Mouse (Mus musculus) liver, postnatal 0 days (tissue): Measurements from ENCODE around the gene Lclat1. TPM values are rescaled to one million over a fixed set of nuclear protein-coding genes. Genes with fewer than 3 reads are reported as not detected.
A peak's percentile ranks its signal among the peaks of the same experiment; 100 is the strongest.
"Not testable (repeated sequence)": the region's sequence is repeated elsewhere in the genome, so short reads cannot be mapped to it uniquely, and the experiment has no call there.

ENCODE experiments used
- ATAC-seq: fragments of 200-750 bp; cut with Nextera tagmentation; 2 replicates; pipeline ENCODE4 v1.8.0; 2017; ENCODE audit warnings: mild to moderate bottlenecking, moderate library complexity
- DNase-seq: peaks from one replicate; pipeline ENCODE4 v3.0.0-alpha.2; 2016
- H3K27ac ChIP-seq: fragments of 300-500 bp; sonication (generic); 2 replicates; pipeline ENCODE4 v1.5.1; 2014; ENCODE audit warnings: antibody characterized with exemption, moderate library complexity, mild to moderate bottlenecking, low read depth
- H3K27me3 ChIP-seq: fragments of 300-500 bp; sonication (generic); 2 replicates; pipeline ENCODE4 v1.6.1; 2014; ENCODE audit warnings: low read length, control low read depth, mixed read lengths; ENCODE audit not compliant: insufficient read depth
- H3K36me3 ChIP-seq: fragments of 300-500 bp; sonication (generic); replicated peaks from 2 replicates; pipeline ENCODE4 v1.6.1; 2014; ENCODE audit warnings: mild to moderate bottlenecking, control low read depth, low read length, moderate library complexity, mixed read lengths; ENCODE audit not compliant: insufficient read depth
- H3K4me1 ChIP-seq: fragments of 300-500 bp; sonication (generic); 2 replicates; pipeline ENCODE4 v1.6.1; 2014; ENCODE audit warnings: antibody characterized with exemption, mild to moderate bottlenecking, control low read depth; ENCODE audit not compliant: insufficient read depth
- H3K4me2 ChIP-seq: fragments of 300-500 bp; sonication (generic); 2 replicates; pipeline ENCODE4 v1.6.1; 2014; ENCODE audit warnings: low read depth, mild to moderate bottlenecking, low read length, moderate library complexity, mixed read lengths
- H3K4me3 ChIP-seq: fragments of 300-500 bp; sonication (generic); 2 replicates; pipeline ENCODE4 v1.5.1; 2014; ENCODE audit warnings: low read depth, low read length
- H3K9ac ChIP-seq: fragments of 300-500 bp; sonication (generic); replicated peaks from 2 replicates; pipeline ENCODE4 v1.6.1; 2014; ENCODE audit warnings: mild to moderate bottlenecking, moderate library complexity
- H3K9me3 ChIP-seq: fragments of 300-500 bp; sonication (generic); 2 replicates; pipeline ENCODE4 v1.6.1; 2016; ENCODE audit warnings: mild to moderate bottlenecking, control low read depth, low read length, mixed read lengths
- CTCF ChIP-seq: sonication (generic); IDR thresholded peaks from 2 replicates; pipeline ENCODE4 v1.5.1; 2016; ENCODE audit warnings: antibody characterized with exemption, low read depth
- EP300 ChIP-seq: IDR thresholded peaks from 2 replicates; pipeline ENCODE4 v1.6.1; 2016; ENCODE audit warnings: antibody characterized with exemption, low read depth, mild to moderate bottlenecking
- WGBS: fragments of 180-500 bp; shearing (Covaris S2); extraction: QIAGEN DNeasy Blood & Tissue Kit; methylation state at CpG from one replicate; pipeline ENCODE4 v1.1.7; 2014; ENCODE audit not compliant: insufficient replicate concordance; 5-methylcytosine and 5-hydroxymethylcytosine counted together
- polyA plus RNA-seq: library from polyadenylated mRNA; unstranded; fragments of >200 nt; fragmentation: Nextera tagmentation; extraction: Ambion mirVana; gene quantifications from 2 replicates; pipeline ENCODE4 v1.2.1, GENCODE M21; 2015

The Lclat1 gene
- polyA plus RNA-seq, 1 experiment from 2014 or later, result 2.5 TPM

DNA sequence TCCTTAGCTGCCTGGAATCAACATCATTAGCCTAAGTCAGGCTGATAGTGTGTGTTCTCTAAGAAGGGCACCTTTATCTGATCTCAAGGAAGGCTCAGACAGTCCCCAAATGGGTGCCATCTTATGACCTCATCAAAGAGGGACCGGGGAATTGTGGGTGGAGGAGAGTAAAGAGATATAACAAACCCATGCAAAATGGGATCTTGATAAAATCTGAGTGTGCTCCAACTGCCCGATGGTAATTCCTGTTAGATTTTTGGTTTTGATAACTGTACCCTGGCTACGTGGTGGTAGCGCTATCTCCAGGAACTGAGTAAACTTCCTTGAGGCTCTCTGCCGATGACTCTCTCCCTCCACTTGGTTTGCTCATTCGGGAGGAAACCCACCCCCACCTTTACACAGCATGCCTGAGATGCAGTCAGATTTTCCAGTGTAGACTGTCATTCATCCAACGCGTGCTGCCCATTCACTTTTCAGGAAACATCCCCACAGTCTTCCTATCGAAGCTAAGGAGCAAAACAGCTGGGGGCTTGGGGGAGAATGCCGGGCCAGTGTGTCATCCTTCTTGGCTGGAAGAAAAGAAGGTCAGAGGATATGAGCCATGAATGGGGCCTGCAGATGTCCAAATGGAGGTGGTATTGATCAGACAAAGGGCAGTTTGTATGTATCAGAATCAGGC is 145.6 kb downstream of the Lclat1 start:
- Histone ChIP-seq H3K4me3 (no peak overlapping the region), H3K27me3 (no peaks in the 10 kb centered on the region), H3K4me2 (no peak overlapping the region), H3K9me3 (no peaks in the 10 kb centered on the region), H3K4me1 (peaks cover 8% of the 10 kb centered on the region; the same call in 1 of the 2 replicates), H3K36me3 (no peaks in the 10 kb centered on the region), H3K27ac (no peak overlapping the region), H3K9ac (no peak overlapping the region)
- TF ChIP-seq EP300 (no peak), CTCF (no peak)
- 74% methylated on average over 10 of the region's 10 CpGs for WGBS
- no peak for ATAC-seq
- DNase-seq, result no peak

DNA sequence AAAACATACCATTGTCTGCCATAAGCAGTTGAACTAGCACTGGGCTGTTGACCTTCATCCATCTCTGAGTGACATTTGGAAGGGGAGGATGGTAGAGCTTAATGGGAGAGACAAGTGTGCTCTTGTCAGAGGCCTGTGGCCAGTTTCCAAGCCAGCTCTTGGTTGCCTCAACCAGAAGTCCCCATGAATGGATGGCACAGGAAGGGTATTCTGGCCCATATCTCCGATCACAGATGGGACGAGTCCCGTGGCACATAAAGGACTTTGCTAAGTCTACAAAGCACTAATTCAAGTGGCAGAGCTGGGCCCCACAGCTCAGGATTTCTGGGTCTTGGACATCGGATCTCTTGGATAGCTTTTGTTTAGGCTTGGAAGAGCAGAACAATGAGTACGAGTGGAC is 148.0 kb downstream of the Lclat1 start:
- DNase-seq, result no peak
- Histone ChIP-seq H3K36me3 (no peaks in the 10 kb centered on the region), H3K9me3 (no peaks in the 10 kb centered on the region), H3K4me3 (no peak overlapping the region), H3K9ac (no peak overlapping the region), H3K4me1 (peaks cover 6% of the 10 kb centered on the region; the same call in 1 of the 2 replicates), H3K27ac (no peak overlapping the region), H3K4me2 (no peak overlapping the region), H3K27me3 (no peaks in the 10 kb centered on the region)
- no peak for ATAC-seq
- no peak for TF ChIP-seq CTCF
- TF ChIP-seq EP300, result no peak
- 75% methylated on average over 5 of the region's 5 CpGs for WGBS

- TF ChIP-seq EP300 (0 out of 2 replicates have a peak, but pooled peaks have one; percentile 29), CTCF (no peak)
- Histone ChIP-seq H3K4me2 (no peak overlapping the region), H3K9me3 (no peaks in the 10 kb centered on the region), H3K36me3 (no peaks in the 10 kb centered on the region), H3K27ac (peak overlapping the region; percentile 26; the same call in 1 of the 2 replicates), H3K4me1 (no peaks in the 10 kb centered on the region), H3K4me3 (no peak overlapping the region), H3K9ac (no peak overlapping the region), H3K27me3 (no peaks in the 10 kb centered on the region)
- 26% methylated on average over 12 of the region's 12 CpGs for WGBS
- peak; percentile 38; the same call in 1 of the 2 replicates for ATAC-seq
- peak; percentile 33 for DNase-seq
These were observed 150.8 kb downstream of the Lclat1 start for GRCm38 (mm10) chr17:73258620-73259019.

GRCm38 (mm10) chr17:73259258-73259657 is 151.5 kb downstream of the Lclat1 start:
- not testable (repeated sequence) for H3K4me2 ChIP-seq, ATAC-seq, H3K4me1 ChIP-seq, H3K36me3 ChIP-seq, H3K27me3 ChIP-seq, DNase-seq, H3K27ac ChIP-seq, H3K9me3 ChIP-seq, H3K4me3 ChIP-seq, H3K9ac ChIP-seq
- 82% methylated on average over 5 of the region's 5 CpGs for WGBS

DNA sequence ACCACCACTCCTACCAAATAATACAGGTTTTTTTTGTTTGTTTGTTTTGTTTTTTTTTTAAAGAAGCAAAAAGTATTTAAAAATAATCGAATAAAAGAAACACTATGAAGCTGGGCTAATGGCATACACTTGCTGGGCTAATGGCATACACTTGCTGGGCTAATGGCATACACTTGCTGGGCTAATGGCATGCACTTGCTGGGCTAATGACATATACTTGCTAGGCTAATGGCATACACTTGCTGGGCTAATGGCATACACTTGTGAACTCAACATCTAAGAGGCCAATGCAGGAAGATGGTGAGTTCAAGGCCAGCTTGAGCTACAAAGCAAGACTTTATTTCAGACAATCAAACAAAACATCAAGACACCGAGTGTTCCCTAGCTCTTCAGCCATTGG is 154.8 kb downstream of the Lclat1 start:
- WGBS, result 63% methylated on average over 2 of the region's 2 CpGs
- no peak overlapping the region for H3K9ac ChIP-seq
- no peak overlapping the region for H3K27ac ChIP-seq
- H3K9me3 ChIP-seq, result no peaks in the 10 kb centered on the region
- H3K27me3 ChIP-seq, result no peaks in the 10 kb centered on the region
- no peaks in the 10 kb centered on the region for H3K36me3 ChIP-seq
- no peak overlapping the region for H3K4me2 ChIP-seq
- no peak for TF ChIP-seq CTCF
- no peak for TF ChIP-seq EP300
- ATAC-seq, result no peak
- no peaks in the 10 kb centered on the region for H3K4me1 ChIP-seq
- no peak for DNase-seq
- no peak overlapping the region for H3K4me3 ChIP-seq

- TF ChIP-seq EP300 (no peak), CTCF (no peak)
- Histone ChIP-seq H3K27ac (no peak overlapping the region), H3K27me3 (no peaks in the 10 kb centered on the region), H3K4me1 (no peaks in the 10 kb centered on the region), H3K9ac (no peak overlapping the region), H3K36me3 (no peaks in the 10 kb centered on the region), H3K4me3 (no peak overlapping the region), H3K4me2 (no peak overlapping the region), H3K9me3 (no peaks in the 10 kb centered on the region)
- peak; percentile 32 for DNase-seq
- ATAC-seq, result peak; percentile 31; the same call in 1 of the 2 replicates
- 49% methylated on average over 8 of the region's 8 CpGs for WGBS
These were observed 155.3 kb downstream of the Lclat1 start for GRCm38 (mm10) chr17:73263077-73263501.
